Mouse (Mus musculus): ENCODE data around the gene Gm12794.
"Not testable (repeated sequence)": the region's sequence is repeated elsewhere in the genome, so short reads cannot be mapped to it uniquely, and the experiment has no call there.

- TF ChIP-seq CTCF, EP300 (IDR thresholded peaks at IDR 0.05; ENCODE audit: low read depth): not testable (repeated sequence)
Measured at GRCm38 (mm10) chr4:101940107-101940506, at the start of gene Gm12794.

All from liver, postnatal 0 days (tissue).